Mouse (Mus musculus): ENCODE measurements around the gene Pecam1.
"Not testable (repeated sequence)": the region's sequence is repeated elsewhere in the genome, so short reads cannot be mapped to it uniquely, and the experiment has no call there.

The Pecam1 gene

DNA sequence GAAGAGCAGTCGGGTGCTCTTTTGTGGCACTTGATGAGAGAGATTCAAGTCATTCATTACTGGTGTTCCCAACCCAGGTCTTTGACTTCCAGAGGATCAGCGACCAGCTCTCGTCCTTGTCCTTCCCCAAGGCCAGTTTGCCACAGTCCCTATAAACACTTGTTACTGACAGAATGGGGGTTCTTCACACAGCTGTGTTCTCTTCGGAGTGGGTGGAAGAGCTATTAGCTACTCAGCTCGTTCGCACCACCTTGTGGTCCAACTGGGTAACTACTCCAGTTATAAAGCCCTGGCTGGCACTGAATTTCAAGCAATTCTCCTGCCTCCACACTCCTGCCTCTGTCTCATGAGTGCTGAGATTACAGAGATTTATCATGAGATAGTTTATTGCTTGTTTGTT is 122.7 kb downstream of the Pecam1 start:
- DNase-seq (ENCODE audit: low spot score in 2 of 2): peak in 1 of 2 experiments; percentile 75

DNA sequence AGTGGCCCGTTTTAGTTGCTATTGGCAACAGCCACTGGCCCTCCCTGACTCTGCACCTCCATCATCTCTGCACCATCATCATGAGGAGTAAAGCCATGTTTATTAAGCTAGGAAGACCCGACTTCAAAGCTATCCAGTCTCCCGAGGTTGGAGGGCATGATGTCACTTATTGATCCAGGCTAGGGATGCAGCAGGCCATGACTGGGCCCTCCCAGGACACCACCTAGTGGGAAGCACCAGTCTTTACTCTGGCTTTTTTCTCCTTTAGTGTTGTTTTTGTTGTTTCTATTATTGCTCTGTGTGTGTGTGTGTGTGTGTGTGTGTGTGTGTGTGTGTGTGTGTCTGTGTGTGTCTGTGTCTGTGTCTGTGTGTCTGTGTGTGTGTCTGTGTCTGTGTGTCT is 124.9 kb downstream of the Pecam1 start:
- no peak for DNase-seq (ENCODE audit: low spot score in 2 of 2)

DNA sequence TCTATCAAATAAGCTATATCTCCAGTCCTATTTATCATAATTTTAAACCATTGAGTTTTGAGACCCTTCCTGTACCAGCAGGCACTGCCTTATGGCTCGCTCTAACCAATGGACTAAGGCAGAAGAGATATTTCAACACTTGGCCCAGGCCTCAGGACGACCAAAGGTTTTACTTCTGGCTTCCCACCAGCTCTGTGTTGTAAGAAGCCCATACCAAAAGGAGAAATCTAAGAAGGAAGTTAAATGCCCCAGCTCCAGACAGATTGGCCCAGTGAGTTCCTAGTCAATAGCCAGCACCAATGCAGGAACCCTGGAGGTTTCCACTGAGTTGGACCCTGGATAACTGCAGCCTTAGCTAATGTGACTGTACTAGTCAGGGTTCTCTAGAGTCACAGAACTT is 126.8 kb downstream of the Pecam1 start:
- DNase-seq (ENCODE audit: low spot score in 2 of 2): no peak

DNA sequence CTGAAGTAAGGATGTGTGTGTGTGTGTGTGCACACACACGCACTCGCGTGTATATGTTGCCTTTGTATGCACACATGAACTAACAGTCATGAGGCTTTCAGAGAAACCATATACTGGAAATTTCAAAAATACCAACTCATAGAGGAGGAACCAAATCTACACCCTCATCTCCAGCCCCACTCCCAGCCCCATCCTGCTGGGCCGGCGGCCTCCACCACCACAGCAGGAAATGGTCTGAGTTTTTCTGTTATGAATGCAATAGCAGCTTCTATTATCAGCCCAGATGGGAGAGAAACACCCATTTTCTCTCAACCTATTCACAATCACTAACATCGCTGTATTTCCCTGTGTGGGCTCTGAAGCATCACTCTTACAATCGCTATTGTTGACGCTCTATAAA is 128.4 kb downstream of the Pecam1 start:
- DNase-seq (ENCODE audit: low spot score in 2 of 2): no peak

DNA sequence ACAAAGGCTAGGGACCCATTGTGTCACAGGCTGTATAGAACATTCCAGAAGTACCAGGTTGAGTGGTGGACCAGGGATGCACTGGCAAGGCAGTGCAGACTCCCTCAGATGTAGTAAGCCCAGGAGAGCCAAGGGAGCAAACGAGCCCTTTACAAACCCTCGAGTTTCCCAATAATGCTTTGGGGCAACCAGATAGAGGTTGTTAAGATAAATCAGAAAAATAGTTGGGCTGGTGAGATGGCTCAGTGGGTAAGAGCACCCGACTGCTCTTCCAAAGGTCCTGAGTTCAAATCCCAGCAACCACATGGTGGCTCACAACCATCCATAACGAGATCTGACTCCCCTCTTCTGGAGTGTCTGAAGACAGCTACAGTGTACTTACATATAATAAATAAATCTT is 131.7 kb downstream of the Pecam1 start:
- DNase-seq (ENCODE audit: low spot score in 2 of 2): not testable (repeated sequence)

DNA sequence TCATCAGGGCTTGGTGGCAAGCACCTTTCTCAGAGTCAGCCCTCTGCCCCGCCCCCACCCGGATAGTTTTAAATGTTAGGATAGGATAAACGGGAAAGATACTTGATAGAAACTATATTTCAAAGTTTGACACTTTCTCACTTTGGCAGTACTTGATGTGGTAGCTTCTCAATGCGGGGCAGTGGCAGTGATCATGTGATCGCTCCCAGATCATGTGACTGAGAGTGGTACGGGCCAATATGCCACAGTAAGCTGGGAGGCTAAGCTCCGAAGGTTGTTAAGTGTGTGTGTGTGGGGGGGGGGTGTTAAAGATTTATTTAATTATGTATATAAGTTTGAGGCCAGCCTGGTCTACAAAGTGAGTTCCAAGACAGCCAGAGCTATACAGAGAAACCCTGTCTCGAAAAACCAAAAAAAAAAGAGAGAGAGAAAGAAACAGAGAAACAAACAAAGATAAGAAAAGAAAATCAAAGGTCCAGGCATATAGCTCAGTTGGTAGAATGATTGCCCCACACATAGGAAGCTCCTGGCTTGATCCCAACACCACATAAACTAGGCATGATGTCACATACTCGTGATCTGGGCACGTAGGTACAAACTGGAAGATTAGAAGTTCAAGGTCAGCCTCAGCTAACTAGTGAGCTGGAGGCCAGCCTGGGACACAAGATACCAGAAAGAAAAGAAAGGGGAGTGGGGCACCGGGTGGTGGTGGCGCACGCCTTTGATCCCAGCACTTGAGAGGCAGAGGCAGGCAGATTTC is 132.4 kb downstream of the Pecam1 start:
- DNase-seq (ENCODE audit: low spot score in 2 of 2): no peak

DNA sequence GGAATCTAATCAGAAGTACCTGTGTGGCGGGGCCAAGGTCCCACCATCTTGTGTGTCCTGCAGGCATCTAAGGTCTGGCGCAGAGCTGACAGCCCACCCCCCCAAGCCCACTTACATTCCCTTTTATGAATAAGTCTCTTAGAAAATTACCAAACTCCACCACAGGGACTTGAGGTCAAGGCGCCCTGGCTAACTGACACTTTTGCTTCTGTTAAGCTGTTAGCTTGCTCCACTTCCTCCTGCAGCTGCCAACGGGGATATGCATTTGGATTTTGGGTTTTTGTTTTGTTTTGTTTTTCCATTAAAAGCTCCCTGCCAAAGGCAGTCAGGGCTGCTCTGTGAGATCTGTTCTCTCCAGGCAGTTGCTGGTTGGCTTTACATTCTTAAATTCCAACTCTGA is 134.9 kb downstream of the Pecam1 start:
- DNase-seq (ENCODE audit: low spot score in 2 of 2): no peak

DNA sequence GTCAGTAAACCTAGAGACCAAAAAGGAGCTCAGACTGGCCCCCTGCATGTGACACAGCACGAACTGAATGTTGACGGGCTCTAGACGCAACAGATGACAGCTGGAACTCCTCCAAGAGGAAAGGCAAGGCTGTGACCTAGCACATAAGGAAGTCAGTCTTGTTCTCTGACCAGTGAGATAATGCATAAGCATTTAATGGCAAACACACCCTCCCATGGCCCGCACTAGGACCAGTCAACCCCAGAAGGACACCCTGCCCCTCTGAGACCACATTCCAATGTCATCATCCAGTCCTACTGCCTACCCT is 136.1 kb downstream of the Pecam1 start:
- no peak for DNase-seq (ENCODE audit: low spot score in 2 of 2)

DNA sequence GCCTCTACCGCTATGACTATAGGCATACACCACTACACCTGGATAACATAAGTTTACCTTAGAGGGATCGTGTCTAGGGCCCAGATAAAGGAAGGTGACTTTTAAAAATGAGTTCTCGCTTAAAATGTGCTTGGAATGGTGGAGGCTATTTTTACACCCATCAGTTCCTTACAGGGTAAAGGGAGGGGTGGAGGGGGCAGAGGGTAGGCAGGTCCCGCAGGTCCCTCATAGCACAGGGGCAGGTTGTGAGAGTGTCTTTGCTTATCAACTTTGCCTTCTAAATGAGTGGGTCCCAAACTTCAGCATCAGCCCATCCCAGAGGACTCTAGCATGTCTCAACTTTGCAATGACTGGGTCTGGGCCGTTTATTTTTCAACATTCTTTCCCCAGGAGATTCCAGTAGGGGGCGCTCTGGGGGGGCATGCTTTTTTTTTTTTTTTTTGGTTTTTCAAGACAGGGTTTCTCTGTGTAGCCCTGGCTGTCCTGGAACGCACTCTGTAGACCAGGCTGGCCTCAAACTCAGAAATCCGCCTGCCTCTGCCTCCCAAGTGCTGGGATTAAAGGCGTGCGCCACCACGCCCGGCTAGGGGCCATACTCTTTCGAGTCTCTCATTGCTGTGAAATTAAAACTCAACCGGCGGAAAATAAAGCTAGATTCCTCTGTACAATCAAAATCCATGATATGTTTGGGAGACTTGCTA is 136.6 kb downstream of the Pecam1 start:
- no peak for DNase-seq (ENCODE audit: low spot score in 2 of 2)

DNA sequence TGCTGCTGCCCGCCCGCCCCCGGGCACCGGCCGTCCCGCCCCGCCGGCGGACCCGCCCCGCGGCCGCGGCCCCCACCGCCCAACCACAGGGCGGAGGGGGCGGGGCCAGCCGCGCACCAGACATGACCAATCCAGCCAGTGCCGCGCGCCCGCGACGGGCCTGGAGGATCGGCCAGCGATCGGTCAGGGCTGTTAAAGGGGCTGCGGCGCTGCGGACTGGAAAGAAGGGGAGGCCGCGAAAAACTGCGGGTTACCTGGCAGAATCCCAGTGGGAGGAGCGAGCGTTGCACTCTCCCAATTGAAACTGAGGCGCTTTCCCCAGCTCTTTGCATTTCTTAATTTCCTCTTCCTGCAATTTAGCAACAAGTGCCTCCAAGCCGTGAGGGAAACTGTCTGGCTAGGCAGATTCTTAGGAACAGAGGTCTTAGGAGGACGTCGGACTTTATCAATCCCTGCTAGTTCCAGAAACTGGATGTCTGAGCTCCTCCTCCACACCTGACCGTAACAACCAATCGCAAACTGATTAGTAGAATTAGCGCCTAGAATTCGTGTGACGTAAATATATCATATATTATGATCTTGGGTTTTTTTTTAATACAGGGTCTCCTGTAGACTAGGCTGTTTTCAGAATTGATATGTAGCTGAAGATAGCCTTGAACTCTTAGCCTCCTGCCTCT is 137.3 kb downstream of the Pecam1 start, which contains the start of gene Tex2:
Gene Tex2 (minus strand): TSS at position 463 of the 677 bp plus-strand sequence.
- DNase-seq (ENCODE audit: low spot score in 2 of 2): peak; percentile 92 to 97

DNA sequence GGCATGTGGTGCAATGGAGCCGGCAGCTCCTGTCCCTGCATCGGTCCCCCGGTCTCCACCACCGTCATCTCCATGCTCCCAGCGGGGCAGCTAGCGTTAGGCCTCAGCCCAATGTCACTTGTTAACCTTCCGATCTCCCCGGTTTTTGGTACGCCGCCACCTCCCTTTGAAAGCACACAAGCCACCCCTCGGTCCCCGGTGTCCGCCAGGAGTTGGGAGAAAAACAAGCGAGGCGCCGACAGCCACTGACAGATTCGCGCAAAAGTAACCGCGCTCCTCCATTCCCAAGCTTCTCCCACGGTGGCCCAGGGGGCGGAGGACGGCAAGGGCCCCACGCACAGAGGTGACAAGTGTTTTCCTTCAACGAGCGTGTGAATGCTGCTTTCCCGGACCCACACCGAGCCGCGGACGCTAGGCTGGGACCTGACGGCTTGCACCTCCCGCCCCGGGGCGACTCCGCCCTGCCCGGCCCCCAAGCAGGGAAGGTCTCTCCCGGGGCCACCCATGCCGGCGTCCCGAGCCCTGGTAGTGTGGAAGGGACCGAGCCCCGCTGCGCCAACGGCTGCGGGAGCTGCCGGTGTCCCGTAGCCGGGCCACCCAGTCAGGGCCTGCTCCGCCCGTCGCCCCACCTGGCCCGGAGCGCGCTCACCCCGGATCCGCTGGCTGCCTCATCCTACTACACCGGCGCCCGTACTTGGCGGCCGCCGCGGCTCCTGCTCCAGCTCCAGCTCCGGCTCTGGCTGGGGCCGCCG is 138.0 kb downstream of the Pecam1 start:
- DNase-seq (ENCODE audit: low spot score in 2 of 2): peak in 1 of 2 experiments; percentile 20

DNA sequence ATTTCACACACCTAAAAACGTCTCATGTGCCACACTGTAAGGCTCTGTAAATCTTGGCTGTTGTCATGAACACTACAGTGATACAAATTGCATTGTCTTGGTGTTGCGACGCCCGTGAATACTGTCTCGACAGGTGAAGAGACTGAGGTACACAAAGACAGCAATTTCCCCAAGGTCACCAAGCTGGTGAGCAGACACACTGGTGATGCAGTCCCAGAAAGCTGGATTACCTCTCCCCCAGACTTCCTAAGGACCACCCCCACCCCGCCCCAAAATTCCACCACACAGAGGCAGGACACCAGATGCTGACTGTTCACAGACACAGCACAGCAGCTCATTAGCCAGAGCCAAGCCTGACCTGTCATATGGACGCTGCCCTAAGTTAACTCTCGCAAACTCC is 140.7 kb downstream of the Pecam1 start:
- no peak for DNase-seq (ENCODE audit: low spot score in 2 of 2)

DNA sequence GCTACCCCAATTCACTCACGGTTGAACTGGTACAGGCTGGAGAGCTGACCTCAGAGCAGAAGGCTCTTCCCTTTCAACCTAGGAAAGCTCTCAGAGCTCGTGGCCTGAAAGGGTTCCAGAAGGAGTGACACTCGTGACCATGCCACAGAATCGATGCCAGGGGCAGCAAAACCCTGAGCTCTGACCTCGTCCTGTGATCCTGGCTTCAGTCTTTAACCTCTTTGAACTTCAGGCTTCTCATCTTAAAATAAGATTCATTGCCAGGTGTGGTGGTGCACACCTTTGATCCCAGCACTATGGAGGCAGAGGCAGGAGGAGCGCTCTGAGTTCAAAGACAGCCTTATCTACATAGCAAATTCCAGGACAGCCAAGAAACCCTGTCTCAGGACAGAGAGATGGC is 143.1 kb downstream of the Pecam1 start:
- no peak for DNase-seq (ENCODE audit: low spot score in 2 of 2)

DNA sequence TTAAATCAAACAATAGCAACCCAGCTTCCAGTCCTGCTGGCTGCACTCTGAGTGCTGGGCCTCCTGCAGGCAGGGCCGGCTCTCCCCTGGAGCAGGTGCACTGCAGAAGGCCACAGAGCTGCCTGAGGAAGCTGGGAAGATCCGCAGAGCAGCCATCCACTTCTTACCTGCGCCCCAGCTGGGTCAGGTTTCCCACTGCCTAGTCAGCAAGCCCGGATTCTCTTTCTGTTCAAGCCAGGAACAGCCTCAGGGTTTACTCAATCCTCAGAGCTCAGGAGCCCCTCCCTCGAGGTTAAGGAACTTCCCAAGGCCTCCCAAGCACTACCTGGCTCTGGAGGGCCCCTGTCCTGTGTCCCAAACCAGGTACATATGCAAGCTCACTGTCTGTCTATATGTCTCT is 144.4 kb downstream of the Pecam1 start:
- no peak for DNase-seq (ENCODE audit: low spot score in 2 of 2)
